Mouse (Mus musculus) ES-E14 (cell line): ENCODE results near the gene Rora.

Source experiments
- CHD2 ChIP-seq: IDR thresholded peaks from 2 replicates; pipeline ENCODE4 v1.6.1; 2014; ENCODE audit warnings: mild to moderate bottlenecking, low read depth, low read length, inconsistent platforms
- ZC3H11A ChIP-seq: IDR thresholded peaks from 2 replicates; pipeline ENCODE4 v1.6.1; 2012; ENCODE audit warnings: low read depth, mild to moderate bottlenecking, inconsistent platforms, low read length, borderline replicate concordance
- ZNF384 ChIP-seq: IDR thresholded peaks from 2 replicates; pipeline ENCODE4 v1.6.1; 2012; ENCODE audit warnings: low read depth, low read length, inconsistent platforms

DNA sequence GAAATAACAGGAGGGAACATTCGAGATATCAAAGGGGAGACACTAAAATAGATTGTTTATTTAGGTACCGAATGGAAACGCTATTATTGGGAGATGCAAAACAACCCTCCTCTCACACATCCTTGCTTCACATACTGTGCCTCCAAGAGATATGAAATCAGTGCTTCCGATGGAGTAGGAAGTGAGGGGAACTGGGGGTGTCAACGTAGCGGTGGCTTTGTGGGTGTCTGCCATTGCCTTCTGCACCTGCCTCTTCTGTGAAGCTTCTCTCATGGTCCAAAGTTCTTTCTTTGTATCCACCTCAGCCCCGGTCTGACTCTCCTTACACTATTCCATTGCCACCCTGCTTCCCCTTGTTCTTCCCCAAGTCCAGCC is 472.2 kb downstream of the Rora start:
- no peak for TF ChIP-seq ZC3H11A
- TF ChIP-seq CHD2, result no peak
- no peak for TF ChIP-seq ZNF384
